Mouse (Mus musculus) liver, embryonic 13.5 days (tissue): ENCODE data around the gene Rcan3. TPM values are rescaled to one million over a fixed set of nuclear protein-coding genes. Genes with fewer than 3 reads are reported as not detected.

ENCODE experiments used
- ATAC-seq: fragments of 200-750 bp; cut with Nextera tagmentation; 2 replicates; pipeline ENCODE4 v1.8.0; 2017; ENCODE audit warnings: low read depth, mild to moderate bottlenecking, moderate number of reproducible peaks, moderate library complexity
- DNase-seq: peaks from one replicate; pipeline ENCODE4 v3.0.0; 2022
- H3K27ac ChIP-seq: fragments of 300-500 bp; sonication (generic); 2 replicates; pipeline ENCODE4 v1.5.1; 2015; ENCODE audit warnings: moderate library complexity, mild to moderate bottlenecking, inconsistent platforms
- H3K27me3 ChIP-seq: fragments of 300-500 bp; sonication (generic); 2 replicates; pipeline ENCODE4 v1.6.1; 2015; ENCODE audit warnings: mild to moderate bottlenecking, inconsistent platforms
- H3K36me3 ChIP-seq: fragments of 300-500 bp; sonication (generic); 2 replicates; pipeline ENCODE4 v1.6.1; 2015; ENCODE audit warnings: mild to moderate bottlenecking, inconsistent platforms
- H3K4me1 ChIP-seq: fragments of 300-500 bp; sonication (generic); replicated peaks from 2 replicates; pipeline ENCODE4 v1.6.1; 2015; ENCODE audit warnings: inconsistent platforms
- H3K4me2 ChIP-seq: fragments of 300-500 bp; sonication (generic); 2 replicates; pipeline ENCODE4 v1.6.1; 2015; ENCODE audit warnings: inconsistent platforms, mild to moderate bottlenecking, moderate library complexity
- H3K4me3 ChIP-seq: fragments of 300-500 bp; sonication (generic); replicated peaks from 2 replicates; pipeline ENCODE4 v1.5.1; 2015; ENCODE audit warnings: mild to moderate bottlenecking, inconsistent platforms
- H3K9ac ChIP-seq: fragments of 300-500 bp; sonication (generic); 2 replicates; pipeline ENCODE4 v1.6.1; 2015; ENCODE audit warnings: mild to moderate bottlenecking, inconsistent platforms
- H3K9me3 ChIP-seq: fragments of 300-500 bp; sonication (generic); replicated peaks from 2 replicates; pipeline ENCODE4 v1.6.1; 2016; ENCODE audit warnings: inconsistent platforms
- WGBS: fragments of 180-500 bp; shearing (Covaris S2); methylation state at CpG from one replicate; pipeline ENCODE4 v1.1.7; 2015; ENCODE audit not compliant: insufficient replicate concordance; 5-methylcytosine and 5-hydroxymethylcytosine counted together
- polyA plus RNA-seq: library from polyadenylated mRNA; unstranded; fragments of >200 nt; fragmentation: Nextera tagmentation; extraction: Ambion mirVana; gene quantifications from 2 replicates; pipeline ENCODE4 v1.2.1, GENCODE M21; 2015

Gene Rcan3
- polyA plus RNA-seq, 1 experiment from 2014 or later = 4.2 TPM

- Histone ChIP-seq H3K9me3 (no peaks in the 10 kb centered on the region), H3K36me3 (no peaks in the 10 kb centered on the region), H3K27ac (peak overlapping the region; percentile 18; the same call in 1 of the 2 replicates), H3K4me3 (no peak overlapping the region), H3K27me3 (no peaks in the 10 kb centered on the region), H3K4me1 (peaks cover 77% of the 10 kb centered on the region), H3K9ac (no peak overlapping the region), H3K4me2 (no peak overlapping the region)
- no peak for DNase-seq
- ATAC-seq = no peak
Observed at GRCm38 (mm10) chr4:135437924-135438323, 4.3 kb upstream of the Rcan3 start.

GRCm38 (mm10) chr4:135436291-135436690, 2.6 kb upstream of the Rcan3 start:
- DNase-seq (no peak), ATAC-seq (no peak)
- Histone ChIP-seq H3K4me2 (peak overlapping the region; percentile 19; the same call in 1 of the 2 replicates), H3K27ac (no peak overlapping the region), H3K9ac (0 out of 2 replicates have a peak overlapping the region, but pooled peaks have one; percentile 0), H3K4me1 (peaks cover 76% of the 10 kb centered on the region), H3K27me3 (no peaks in the 10 kb centered on the region; the same call in 1 of the 2 replicates), H3K36me3 (no peaks in the 10 kb centered on the region), H3K4me3 (no peak overlapping the region), H3K9me3 (no peaks in the 10 kb centered on the region)
- 28% methylated on average over 13 of the region's 13 CpGs for WGBS

GRCm38 (mm10) chr4:135434395-135434789, 739 bp upstream of the Rcan3 start:
- peak overlapping the region; percentile 78 for H3K4me3 ChIP-seq
- peak overlapping the region; percentile 75 for H3K9ac ChIP-seq
- H3K9me3 ChIP-seq = no peaks in the 10 kb centered on the region
- H3K27me3 ChIP-seq = no peaks in the 10 kb centered on the region; the same call in 1 of the 2 replicates
- no peak for DNase-seq
- H3K4me1 ChIP-seq = peaks cover 69% of the 10 kb centered on the region
- no peak for ATAC-seq
- H3K4me2 ChIP-seq = peak overlapping the region; percentile 98
- 37% methylated on average over 11 of the region's 11 CpGs for WGBS
- peak overlapping the region; percentile 91 for H3K27ac ChIP-seq
- H3K36me3 ChIP-seq = no peaks in the 10 kb centered on the region

GRCm38 (mm10) chr4:135433086-135433442, 589 bp downstream of the Rcan3 start:
- WGBS = 19% methylated on average over 10 of the region's 10 CpGs
- ATAC-seq = no peak
- H3K9ac ChIP-seq = peak overlapping the region; percentile 89
- H3K27ac ChIP-seq = peak overlapping the region; percentile 75
- H3K4me1 ChIP-seq = peaks cover 62% of the 10 kb centered on the region
- no peaks in the 10 kb centered on the region for H3K9me3 ChIP-seq
- H3K36me3 ChIP-seq = no peaks in the 10 kb centered on the region
- no peaks in the 10 kb centered on the region; the same call in 1 of the 2 replicates for H3K27me3 ChIP-seq
- H3K4me3 ChIP-seq = peak overlapping the region; percentile 78
- H3K4me2 ChIP-seq = peak overlapping the region; percentile 98
- DNase-seq = no peak

GRCm38 (mm10) chr4:135429990-135430760, 3.5 kb downstream of the Rcan3 start:
- DNase-seq (no peak), ATAC-seq (no peak)
- Histone ChIP-seq H3K9me3 (no peaks in the 10 kb centered on the region), H3K27ac (no peak overlapping the region), H3K4me1 (peaks cover 39% of the 10 kb centered on the region), H3K4me3 (no peak overlapping the region), H3K27me3 (no peaks in the 10 kb centered on the region; the same call in 1 of the 2 replicates), H3K4me2 (no peak overlapping the region), H3K9ac (no peak overlapping the region), H3K36me3 (no peaks in the 10 kb centered on the region)
- WGBS = 68% methylated on average over 8 of the region's 8 CpGs

- Histone ChIP-seq H3K27me3 (no peaks in the 10 kb centered on the region; the same call in 1 of the 2 replicates), H3K9ac (no peak overlapping the region), H3K36me3 (no peaks in the 10 kb centered on the region), H3K4me3 (no peak overlapping the region), H3K4me1 (peaks cover 33% of the 10 kb centered on the region), H3K4me2 (no peak overlapping the region), H3K9me3 (no peaks in the 10 kb centered on the region), H3K27ac (no peak overlapping the region)
- 46% methylated on average over 4 of the region's 4 CpGs for WGBS
- no peak for ATAC-seq
- no peak for DNase-seq
Observed at GRCm38 (mm10) chr4:135429383-135429782, 4.3 kb downstream of the Rcan3 start.

- no peak overlapping the region for H3K4me2 ChIP-seq
- H3K4me3 ChIP-seq = no peak overlapping the region
- no peak overlapping the region for H3K27ac ChIP-seq
- DNase-seq (no peak), ATAC-seq (no peak)
- H3K36me3 ChIP-seq = no peaks in the 10 kb centered on the region
- no peaks in the 10 kb centered on the region for H3K9me3 ChIP-seq
- WGBS = 80% methylated on average over 7 of the region's 7 CpGs
- no peaks in the 10 kb centered on the region for H3K27me3 ChIP-seq
- H3K4me1 ChIP-seq = peaks cover 16% of the 10 kb centered on the region
- no peak overlapping the region for H3K9ac ChIP-seq
Observed at GRCm38 (mm10) chr4:135426587-135426986, 7.1 kb downstream of the Rcan3 start.

GRCm38 (mm10) chr4:135425625-135426024, 8.0 kb downstream of the Rcan3 start:
- DNase-seq (no peak), ATAC-seq (no peak)
- peaks cover 16% of the 10 kb centered on the region for H3K4me1 ChIP-seq
- no peaks in the 10 kb centered on the region for H3K9me3 ChIP-seq
- no peak overlapping the region for H3K4me3 ChIP-seq
- H3K36me3 ChIP-seq = no peaks in the 10 kb centered on the region
- H3K9ac ChIP-seq = no peak overlapping the region
- 72% methylated on average over 9 of the region's 9 CpGs for WGBS
- H3K27ac ChIP-seq = no peak overlapping the region
- H3K4me2 ChIP-seq = no peak overlapping the region
- no peaks in the 10 kb centered on the region for H3K27me3 ChIP-seq

GRCm38 (mm10) chr4:135420961-135421360, 12.7 kb downstream of the Rcan3 start:
- 0 out of 2 replicates have a peak, but pooled peaks cover 3% of the 10 kb centered on the region for H3K36me3 ChIP-seq
- ATAC-seq = no peak
- 89% methylated on average over 13 of the region's 13 CpGs for WGBS

GRCm38 (mm10) chr4:135420416-135420815, 13.2 kb downstream of the Rcan3 start:
- WGBS = 85% methylated on average over 11 of the region's 11 CpGs
- ATAC-seq = no peak
- H3K4me3 ChIP-seq = no peak overlapping the region

More at GRCm38 (mm10) chr4:135420961-135421360, 12.7 kb downstream of the Rcan3 start:
- no peak overlapping the region for H3K4me2 ChIP-seq
- no peak for DNase-seq
- no peak overlapping the region for H3K27ac ChIP-seq
- H3K27me3 ChIP-seq = no peaks in the 10 kb centered on the region
- no peak overlapping the region for H3K4me3 ChIP-seq
- H3K9me3 ChIP-seq = no peaks in the 10 kb centered on the region
- H3K4me1 ChIP-seq = peaks cover 3% of the 10 kb centered on the region
- H3K9ac ChIP-seq = no peak overlapping the region

GRCm38 (mm10) chr4:135419996-135420395, 13.7 kb downstream of the Rcan3 start:
- no peak overlapping the region for H3K4me2 ChIP-seq
- peaks cover 6% of the 10 kb centered on the region for H3K4me1 ChIP-seq
- 85% methylated on average over 21 of the region's 21 CpGs for WGBS
- no peaks in the 10 kb centered on the region for H3K9me3 ChIP-seq
- H3K36me3 ChIP-seq = 0 out of 2 replicates have a peak, but pooled peaks cover 3% of the 10 kb centered on the region
- no peak overlapping the region for H3K9ac ChIP-seq
- no peak overlapping the region for H3K27ac ChIP-seq
- H3K27me3 ChIP-seq = no peaks in the 10 kb centered on the region
- H3K4me3 ChIP-seq = no peak overlapping the region
- no peak for DNase-seq
- ATAC-seq = no peak

More at GRCm38 (mm10) chr4:135420416-135420815, 13.2 kb downstream of the Rcan3 start:
- Histone ChIP-seq H3K27ac (no peak overlapping the region), H3K36me3 (0 out of 2 replicates have a peak, but pooled peaks cover 3% of the 10 kb centered on the region), H3K4me1 (peaks cover 3% of the 10 kb centered on the region), H3K9ac (no peak overlapping the region), H3K9me3 (no peaks in the 10 kb centered on the region), H3K4me2 (no peak overlapping the region), H3K27me3 (no peaks in the 10 kb centered on the region)
- no peak for DNase-seq
